Mouse (Mus musculus): Measurements from ENCODE around the gene Mmd.

The Mmd gene

GRCm38 (mm10) chr11:90249025-90249650 is at the start of gene Mmd:
TSS of gene Mmd (plus strand) at chr11:90249456.
- peak; percentile 97 for DNase-seq

DNA sequence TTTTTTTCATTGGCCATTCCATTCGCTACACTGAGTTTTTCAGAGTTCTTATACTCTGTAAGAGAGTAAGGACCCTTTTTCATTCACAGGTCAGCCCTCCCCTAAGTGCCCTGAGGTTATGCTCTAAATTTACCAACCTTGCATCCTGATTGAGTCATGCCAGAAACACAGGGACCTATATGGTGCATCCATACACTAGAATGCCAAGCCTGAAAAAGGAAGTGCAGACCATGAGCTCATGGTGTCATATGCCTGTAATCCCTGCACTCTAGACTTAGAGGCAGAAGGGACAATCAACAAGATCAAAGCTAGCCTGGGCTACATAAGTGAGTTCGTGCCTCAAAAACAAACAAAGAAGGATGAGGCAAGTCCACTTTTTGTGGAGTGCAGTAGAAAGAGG is 48.4 kb upstream of the Mmd start:
- DNase-seq, result no peak

DNA sequence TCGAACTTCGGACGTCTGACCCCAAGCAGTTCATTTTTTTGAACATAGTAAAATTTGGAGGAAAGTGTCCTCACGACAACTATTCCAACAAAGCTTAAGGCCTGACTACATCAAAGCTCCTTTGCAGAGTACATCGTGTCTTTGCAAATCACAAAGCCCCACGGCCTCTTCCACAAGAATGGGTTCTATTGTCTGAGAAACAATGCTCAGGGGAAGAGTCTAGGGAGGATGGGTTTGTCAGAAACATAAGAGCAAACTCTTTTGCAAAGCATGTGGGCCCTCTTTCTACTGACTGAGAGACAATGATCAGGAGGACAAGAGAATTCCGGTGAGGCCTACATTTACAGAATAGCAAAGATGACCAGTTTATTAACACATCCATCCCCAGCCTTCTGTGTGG is 35.0 kb upstream of the Mmd start:
- DNase-seq, result no peak

DNA sequence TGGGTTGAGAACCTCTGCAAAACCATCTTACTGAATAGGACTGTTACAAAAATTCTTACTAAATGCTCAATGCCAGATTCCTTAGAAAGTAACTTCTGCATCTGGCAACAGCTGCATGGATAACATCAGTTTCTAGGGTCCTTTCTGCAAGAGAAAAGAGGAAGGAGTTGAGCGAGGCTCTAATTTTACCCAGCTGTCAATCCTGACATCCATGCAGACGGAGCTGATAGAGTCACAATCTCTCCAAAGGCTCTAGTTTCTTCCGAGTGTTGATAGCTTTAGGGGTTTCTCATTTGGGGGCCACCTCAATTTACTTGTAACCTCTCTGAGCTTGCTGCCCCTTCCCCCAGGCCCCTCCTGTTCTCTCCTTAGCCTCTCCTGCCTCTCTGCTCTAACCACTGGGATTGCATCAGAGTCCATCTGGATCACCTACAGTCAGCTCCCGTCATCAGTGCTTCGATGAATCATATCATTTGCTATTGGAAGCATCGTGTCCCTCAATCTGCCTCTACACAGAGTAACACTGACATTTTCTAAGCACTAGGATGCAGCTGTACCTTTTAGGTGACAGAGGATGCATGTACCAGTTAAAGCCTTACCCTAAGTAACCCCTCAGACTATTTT is 29.1 kb upstream of the Mmd start:
- no peak for DNase-seq

- DNase-seq, result no peak
These were observed 28.5 kb upstream of the Mmd start for GRCm38 (mm10) chr11:90220750-90221149.

DNA sequence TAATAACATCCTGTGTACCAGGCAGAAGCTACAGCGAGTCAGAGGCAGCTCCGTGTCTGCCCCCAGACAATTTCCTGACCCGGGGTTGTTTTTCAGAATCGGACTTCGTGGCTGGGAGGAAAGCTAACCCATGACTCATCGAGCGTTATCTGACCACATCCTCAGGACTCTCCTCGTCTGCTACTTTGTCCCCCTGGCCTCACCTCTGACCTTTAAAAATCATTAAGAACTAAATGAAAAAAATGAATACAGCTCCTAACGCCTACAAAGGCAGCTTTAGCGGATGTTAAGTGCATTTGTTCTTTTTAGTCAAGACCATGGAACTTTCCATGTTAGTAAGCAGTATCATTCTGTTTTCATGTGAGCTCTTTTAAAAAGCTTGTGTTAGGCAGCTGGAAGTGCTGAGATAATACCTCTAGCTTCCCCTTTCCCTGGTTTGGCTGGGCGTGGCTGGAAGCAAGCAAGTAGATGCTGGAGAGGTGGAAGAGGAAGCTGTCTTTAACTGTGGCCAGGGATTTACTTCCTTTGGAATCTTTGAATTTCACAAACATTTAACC is 24.3 kb upstream of the Mmd start:
- DNase-seq, result no peak

DNA sequence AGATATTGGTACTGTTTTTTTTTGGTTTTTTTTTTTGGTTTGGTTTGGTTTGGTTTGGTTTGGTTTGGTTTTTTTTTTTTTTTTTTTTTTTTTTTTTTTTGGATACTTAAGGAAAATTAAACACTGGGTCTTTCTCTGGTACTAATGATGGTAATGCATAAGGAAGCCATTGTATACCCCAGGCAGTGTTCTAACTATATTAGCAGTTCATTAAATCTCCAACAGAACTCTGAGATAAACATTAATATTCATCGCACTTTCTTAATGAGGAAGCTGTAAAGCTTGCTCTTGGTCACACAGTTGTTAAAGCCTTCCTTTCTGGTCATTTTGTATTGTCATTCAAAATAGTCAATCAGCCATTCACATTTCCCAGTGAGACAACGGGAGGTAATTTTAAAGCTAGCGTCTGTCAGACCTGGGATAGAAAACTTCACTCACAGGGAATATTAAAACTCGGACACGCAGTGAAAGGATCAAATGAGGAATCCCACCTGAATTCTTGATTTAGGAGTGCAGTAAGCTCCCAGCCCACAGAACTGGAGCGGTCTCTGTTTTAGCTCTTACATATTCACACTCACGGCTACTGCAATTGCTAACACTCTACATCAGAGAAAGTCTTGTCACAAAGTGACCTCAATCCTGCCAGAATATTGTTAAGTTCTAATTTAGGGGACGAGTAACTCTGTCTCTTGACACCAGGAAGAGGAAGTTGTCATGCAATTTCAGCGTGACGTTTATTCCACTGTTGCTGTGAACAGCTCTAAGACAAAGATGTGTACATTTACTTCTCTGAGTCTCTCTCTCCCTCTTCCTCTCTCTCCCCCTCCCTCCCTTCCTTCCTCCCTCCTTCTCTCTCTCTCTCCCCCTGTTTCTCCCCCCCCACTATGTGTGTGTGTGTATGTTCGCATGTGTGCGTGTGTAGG is 22.0 kb upstream of the Mmd start:
- DNase-seq, result no peak

- DNase-seq, result no peak
These were observed 20.9 kb upstream of the Mmd start for GRCm38 (mm10) chr11:90228251-90228949.

DNA sequence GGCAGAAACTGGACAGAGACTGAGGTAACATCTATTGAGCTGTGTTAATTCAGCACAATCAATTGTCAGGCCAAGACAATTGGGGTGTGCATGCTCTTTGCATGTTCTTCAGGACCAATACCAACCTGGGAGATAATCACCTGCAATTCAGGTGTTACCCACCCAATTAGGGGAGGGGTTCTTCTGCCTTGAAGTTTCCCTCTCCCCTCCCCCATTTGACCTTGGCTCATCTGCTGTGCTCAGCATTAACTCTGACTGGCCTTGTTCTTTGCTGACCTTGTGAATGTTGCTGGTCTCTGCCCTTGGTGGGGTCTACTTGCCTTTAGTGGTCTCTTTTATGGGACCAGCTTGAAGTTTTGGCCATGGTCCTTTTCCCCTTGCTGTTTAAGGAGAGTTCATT is 19.5 kb upstream of the Mmd start:
- DNase-seq, result no peak

DNA sequence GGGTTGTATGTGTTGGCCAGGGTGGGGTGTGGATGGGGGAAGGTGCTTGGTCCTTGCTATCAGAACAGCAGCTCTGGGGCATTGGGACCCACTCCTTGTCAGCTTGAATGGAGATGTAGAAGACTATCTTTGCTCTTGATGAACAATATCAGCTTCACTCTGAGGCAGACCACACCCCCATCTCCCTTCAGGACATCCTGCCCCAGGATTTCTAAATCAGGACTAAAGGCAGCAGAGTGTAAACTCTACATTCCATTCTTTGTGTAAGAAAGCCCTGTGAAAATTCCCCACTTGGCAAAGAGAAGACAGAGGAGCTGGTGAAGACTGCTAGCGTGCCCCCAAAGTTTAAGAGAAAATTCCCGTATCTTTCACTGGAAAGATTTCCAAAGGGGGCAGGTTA is 18.6 kb upstream of the Mmd start:
- DNase-seq, result no peak

- DNase-seq, result no peak
These were observed 17.6 kb upstream of the Mmd start for GRCm38 (mm10) chr11:90231631-90232030.

- no peak for DNase-seq
These were observed 16.6 kb upstream of the Mmd start for GRCm38 (mm10) chr11:90232685-90233084.

DNA sequence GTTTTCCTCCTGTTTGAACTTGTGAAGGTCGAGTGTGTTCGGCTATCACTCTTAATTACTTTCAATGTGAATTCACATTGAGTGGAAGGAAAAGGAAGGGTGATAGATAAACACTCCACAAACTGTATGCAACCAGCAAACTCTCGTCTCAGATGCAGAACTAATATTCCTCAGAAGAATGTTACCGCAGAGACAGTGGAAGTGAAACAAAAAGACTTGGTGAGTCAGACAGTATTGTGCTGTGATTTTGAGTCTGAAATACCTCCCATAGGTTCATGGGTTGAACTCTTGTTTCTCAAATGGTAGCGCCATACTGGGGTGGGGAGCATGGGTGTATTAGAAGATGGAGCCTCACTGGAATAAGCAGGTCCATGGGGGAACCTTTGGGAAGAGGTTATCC is 14.0 kb upstream of the Mmd start:
- DNase-seq, result no peak

GRCm38 (mm10) chr11:90237616-90238015 is 11.6 kb upstream of the Mmd start:
- DNase-seq, result no peak

GRCm38 (mm10) chr11:90238657-90239056 is 10.6 kb upstream of the Mmd start:
- DNase-seq, result no peak

DNA sequence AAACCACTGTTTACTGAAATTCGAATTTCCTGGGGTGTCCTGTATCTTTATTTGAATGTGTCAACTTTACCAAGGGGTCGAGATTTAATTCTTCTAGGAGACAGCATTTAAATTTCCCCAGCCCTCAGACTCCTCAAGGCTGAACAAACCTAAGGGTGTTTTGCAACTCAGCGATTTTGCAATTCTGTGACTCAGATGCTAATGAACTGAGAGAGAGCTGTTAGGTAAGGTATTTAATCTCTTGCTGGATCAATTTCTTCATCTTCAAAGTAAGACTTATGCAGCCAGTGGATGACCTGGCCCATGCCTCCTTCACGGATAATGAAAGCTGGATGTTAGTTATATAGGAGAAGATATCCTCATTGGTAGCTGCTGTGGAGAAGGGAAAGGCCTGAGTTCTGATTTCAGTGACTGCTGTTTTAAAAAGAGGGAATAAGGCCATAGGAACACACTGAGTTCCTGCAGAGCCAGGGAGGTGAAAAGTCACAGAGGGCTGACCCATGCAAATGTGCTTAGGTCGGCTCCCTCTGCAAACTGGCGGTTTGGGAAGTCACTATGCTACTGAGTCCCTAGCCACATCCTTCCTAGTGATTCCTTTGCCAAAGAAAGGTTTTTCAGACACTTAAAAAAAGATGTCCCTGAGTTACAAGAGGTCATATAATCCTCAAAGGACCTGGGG is 8.5 kb upstream of the Mmd start:
- DNase-seq, result no peak

GRCm38 (mm10) chr11:90241874-90242273 is 7.4 kb upstream of the Mmd start:
- DNase-seq, result no peak

- DNase-seq, result no peak
These were observed 6.0 kb upstream of the Mmd start for GRCm38 (mm10) chr11:90243300-90243699.

GRCm38 (mm10) chr11:90245630-90246029 is 3.6 kb upstream of the Mmd start:
- DNase-seq, result no peak

DNA sequence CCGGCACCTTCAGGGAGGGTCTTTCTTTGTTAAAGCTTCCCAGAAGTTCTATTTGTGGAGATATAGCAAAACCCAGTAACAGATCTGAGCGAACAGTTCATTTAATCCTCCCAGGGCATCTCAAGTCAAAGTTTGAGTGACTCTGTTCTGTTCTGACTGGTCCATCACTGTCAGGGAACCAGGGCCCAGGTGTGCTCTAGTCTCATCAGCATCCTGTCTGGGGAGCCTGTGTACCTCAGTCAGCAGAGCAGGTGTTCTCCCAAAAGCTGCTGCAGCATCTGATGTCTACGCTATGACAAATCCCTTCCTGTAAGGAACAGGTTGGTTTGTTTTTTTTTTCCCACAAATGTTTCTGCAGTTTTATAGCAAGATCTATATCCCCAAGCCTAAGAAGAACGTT is 2.6 kb upstream of the Mmd start:
- DNase-seq, result no peak

DNA sequence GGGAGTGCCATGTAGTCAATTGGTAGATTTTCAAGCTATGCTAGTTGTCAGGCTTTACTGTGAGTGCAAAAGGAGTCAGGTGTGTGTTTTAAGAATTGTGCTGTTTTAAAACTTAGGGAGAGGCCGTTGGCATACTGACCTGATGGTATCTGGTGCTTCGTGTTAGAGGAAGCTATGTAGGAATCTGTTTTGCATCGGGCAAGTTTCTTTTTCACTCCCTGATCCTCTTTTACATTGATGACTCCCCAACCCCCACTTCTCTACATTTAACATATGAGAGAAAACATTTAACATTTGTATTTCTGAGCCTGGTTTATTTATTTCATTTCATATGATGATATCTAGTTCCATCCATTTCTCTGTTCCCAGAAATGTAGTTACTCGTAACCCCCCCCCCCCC is 1.5 kb upstream of the Mmd start:
- DNase-seq, result no peak

DNA sequence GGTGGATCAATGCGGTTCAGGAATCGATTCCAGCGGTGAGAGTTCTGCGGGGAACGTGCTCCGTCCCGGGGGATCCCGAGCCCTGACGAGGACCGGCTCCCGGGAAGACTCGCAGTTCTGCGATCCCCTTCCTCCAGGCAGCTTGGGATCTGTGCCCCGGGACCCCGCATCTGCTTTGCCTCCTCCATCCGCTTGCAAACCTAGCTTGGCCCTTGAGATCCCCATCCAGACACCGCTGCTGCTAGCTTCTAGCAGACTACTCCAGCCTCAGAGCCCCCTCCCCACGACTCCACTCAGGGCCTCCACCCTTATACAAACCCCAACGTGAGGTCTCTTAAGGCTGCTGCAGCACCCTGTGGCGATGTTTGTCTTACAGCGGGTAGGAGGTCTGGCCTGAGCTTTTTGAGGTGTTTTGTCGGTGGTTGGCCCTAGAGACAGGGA is 465 bp downstream of the Mmd start:
- DNase-seq, result no peak
